Comparison of ENCODE assay signal across 17 mouse cellular contexts in genomic region chr1:23365614-23366013, GRCm38 (mm10).
"Had no signal": no experiment of that assay in that cellular context is flagged by ENCODE, and none has a peak within 500 bp of the region (broad histone marks: within the 10 kb centered on the region; RNA-seq: fewer than 3 reads in every experiment).

No protein-coding gene starts in this region.

- H3K27ac ChIP-seq: liver, embryonic 15.5 days; lung, embryonic 15.5 days; macrophage; midbrain, embryonic 12.5 days; midbrain, embryonic 15.5 days; neural tube, embryonic 12.5 days; stomach, embryonic 15.5 days; stomach, postnatal 0 days had no signal

- H3K4me2 ChIP-seq: liver, embryonic 15.5 days; lung, embryonic 15.5 days; midbrain, embryonic 12.5 days; midbrain, embryonic 15.5 days; neural tube, embryonic 12.5 days; stomach, embryonic 15.5 days had no signal

- H3K4me3 ChIP-seq: liver, embryonic 15.5 days; lung, embryonic 15.5 days; midbrain, embryonic 12.5 days; midbrain, embryonic 15.5 days; neural tube, embryonic 12.5 days; stomach, embryonic 15.5 days had no signal

- H3K9me3 ChIP-seq: liver, embryonic 15.5 days; lung, embryonic 15.5 days; midbrain, embryonic 12.5 days; midbrain, embryonic 15.5 days; neural tube, embryonic 12.5 days; stomach, embryonic 15.5 days had no signal

- H3K9ac ChIP-seq: liver, embryonic 15.5 days; liver, postnatal 0 days; lung, embryonic 15.5 days; midbrain, embryonic 12.5 days; midbrain, embryonic 15.5 days; neural tube, embryonic 12.5 days; stomach, embryonic 15.5 days had no signal

- DNase-seq: liver, postnatal 0 days; lung, adult 2 months; lung, postnatal 14 days; lung, postnatal 36 days; right cerebral cortex, postnatal 14 days; thymus, adult 2 months; thymus, postnatal 25 days; thymus, postnatal 4 days had no signal

- H3K4me1 ChIP-seq: lung, embryonic 15.5 days; midbrain, embryonic 12.5 days; midbrain, embryonic 15.5 days; neural tube, embryonic 12.5 days; stomach, embryonic 15.5 days had no signal

- ATAC-seq: liver, postnatal 0 days; lung, postnatal 0 days; midbrain, embryonic 15.5 days had no signal

- H3K36me3 ChIP-seq: lung, embryonic 15.5 days; midbrain, embryonic 15.5 days; neural tube, embryonic 12.5 days; stomach, embryonic 15.5 days had no signal

- H3K27me3 ChIP-seq: liver, embryonic 15.5 days; lung, embryonic 15.5 days; midbrain, embryonic 12.5 days; midbrain, embryonic 15.5 days; neural tube, embryonic 12.5 days; stomach, embryonic 15.5 days had no signal
